Mouse (Mus musculus): Measurements from ENCODE around the gene Zfhx2.

Zfhx2 gene

DNA sequence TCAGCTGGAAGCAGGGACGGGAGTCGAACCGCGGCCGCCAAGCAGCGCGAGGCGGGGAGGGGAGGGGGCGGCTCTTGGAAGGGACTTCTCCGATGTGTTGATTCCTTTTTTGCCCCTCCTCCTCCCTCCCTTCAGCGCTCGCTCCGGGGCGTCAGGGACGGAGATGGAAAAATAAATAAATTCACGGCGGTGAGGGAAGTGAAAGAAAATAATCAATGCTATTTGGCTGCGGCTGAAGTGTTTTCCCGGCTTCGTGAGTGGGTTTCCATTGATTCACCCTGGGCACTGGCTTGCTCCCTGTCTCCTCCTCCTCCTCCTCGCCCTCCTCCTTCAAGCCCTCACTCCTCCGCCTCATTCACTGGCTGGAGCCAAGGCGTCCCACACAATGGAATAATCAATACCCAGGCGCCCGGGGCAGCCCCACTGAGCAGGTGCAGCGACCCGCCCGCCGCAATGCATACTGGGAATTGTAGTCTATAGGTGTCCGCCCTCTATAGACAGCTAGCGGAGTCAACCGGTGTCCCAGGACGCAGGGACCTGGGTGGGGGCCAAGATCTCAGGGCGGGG, at the start of gene Zfhx2:
Gene Zfhx2, minus strand, starts transcription at position 314 of the 567 bp plus-strand sequence.
- under 1% methylated on average over 34 of the region's 34 CpGs for WGBS

DNA sequence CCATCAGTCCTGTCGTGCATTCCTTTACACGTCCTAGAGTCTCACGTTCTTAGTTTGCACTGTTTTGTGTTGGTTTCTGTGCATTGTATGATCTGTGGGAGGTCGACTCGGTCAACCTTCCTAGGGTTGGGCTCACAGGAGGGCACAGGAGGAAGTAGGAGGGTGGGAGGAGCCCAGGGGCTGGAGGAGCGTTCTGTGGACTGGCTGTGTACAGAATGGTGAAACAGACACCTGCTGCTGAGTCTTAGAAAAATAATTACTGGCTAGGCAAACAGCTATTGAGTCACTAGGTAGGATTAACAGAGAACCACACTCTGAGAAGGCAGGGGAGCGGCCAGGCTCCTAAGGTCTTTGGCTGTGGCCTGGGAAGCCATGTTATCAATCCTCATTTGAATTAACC, 47.2 kb upstream of the Zfhx2 start:
- 72% methylated on average over 7 of the region's 7 CpGs for WGBS

GRCm38 (mm10) chr14:55135676-55136075, 43.6 kb upstream of the Zfhx2 start:
- 76% methylated on average over 8 of the region's 8 CpGs for WGBS

- 55% methylated on average over 7 of the region's 7 CpGs for WGBS
These were observed 34.4 kb upstream of the Zfhx2 start for GRCm38 (mm10) chr14:55126521-55126920.

- WGBS: 74% methylated on average over 5 of the region's 5 CpGs
These were observed 33.6 kb upstream of the Zfhx2 start for GRCm38 (mm10) chr14:55125711-55126110.

DNA sequence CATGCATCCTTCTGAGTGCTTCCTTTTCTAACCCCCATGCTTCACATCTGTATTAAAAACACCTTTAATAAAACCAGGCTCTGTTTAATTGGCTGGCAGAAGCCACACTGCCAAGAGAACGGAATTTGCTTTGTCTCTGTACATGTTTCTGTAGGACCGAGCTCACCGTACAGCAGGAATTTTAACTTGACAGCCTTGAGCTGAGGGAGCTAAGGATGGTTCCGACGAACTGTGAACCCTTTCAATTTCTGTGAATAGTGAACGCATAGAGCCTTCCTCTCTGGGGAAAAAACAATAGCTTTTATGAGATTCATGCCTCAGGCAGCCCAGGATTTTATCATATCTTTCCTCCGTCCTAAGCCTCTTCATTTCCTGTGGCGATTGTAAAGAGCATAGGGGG, 30.2 kb upstream of the Zfhx2 start:
- WGBS: 39% methylated on average over 8 of the region's 8 CpGs

DNA sequence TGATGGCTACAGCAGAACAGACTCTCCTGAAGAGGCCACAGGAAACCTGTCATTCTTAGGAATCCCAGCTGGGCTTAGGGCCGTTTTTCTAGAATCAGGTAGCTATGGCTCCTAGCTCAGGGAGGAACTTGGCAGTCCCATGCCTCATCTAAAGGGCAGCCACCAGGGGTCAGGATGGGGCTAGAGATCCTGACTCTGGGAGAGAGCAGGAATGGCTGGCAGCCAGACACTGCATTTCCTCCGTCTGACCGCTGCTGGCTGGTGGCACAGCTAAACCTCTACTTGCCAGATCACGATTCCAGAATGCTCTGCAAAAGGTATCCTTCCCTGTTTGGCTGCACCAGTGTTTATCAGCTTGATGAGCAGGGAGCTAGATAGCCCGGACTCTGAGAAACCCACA, 29.8 kb upstream of the Zfhx2 start:
- 5% methylated on average over 5 of the region's 5 CpGs for WGBS

- 70% methylated on average over 4 of the region's 4 CpGs for WGBS
These were observed 27.5 kb upstream of the Zfhx2 start for GRCm38 (mm10) chr14:55119421-55120134.

- WGBS: 39% methylated on average over 4 of the region's 4 CpGs
These were observed 26.7 kb upstream of the Zfhx2 start for GRCm38 (mm10) chr14:55118852-55119251.

DNA sequence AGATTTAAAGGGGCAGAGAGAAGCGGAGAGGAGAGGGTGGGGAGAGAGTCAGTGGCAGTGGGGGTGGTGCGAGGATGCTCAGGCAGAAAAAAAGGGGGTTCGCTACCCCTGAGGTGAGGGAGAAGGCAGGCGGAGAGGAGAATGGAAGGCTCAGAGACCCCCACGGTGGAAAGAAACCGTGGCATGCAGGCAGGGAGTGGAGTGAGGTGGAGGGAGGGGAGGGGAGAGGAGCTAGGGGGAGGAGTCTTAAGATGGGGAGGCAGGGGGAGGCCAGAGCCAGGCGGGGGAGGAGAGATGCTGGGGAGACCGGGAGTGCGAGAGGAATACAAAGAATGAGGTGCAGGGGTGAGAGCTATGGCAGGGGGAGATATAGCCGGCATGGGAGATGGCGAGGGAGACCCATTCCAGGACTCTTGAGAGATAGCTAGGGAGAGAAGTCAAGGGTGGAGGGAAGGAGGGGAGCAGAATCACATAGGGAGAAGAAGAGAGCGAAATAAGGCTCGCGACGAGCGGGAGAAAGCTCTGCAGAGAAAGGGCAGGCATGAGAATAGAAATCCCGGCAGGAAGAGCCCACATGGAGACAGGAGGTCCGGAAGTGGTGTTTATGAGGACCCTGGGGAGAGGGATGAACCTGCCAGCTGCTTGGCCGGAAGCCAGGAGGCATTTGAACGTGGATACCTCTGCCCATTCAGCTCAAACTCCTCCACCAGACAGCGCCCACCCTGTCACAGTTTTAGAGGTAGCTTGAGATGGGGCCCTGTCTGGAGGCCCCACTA, 24.5 kb upstream of the Zfhx2 start, which contains the start of gene Jph4:
Gene Jph4, minus strand, starts transcription at position 511 of the 776 bp plus-strand sequence.
- WGBS: 7% methylated on average over 21 of the region's 21 CpGs

DNA sequence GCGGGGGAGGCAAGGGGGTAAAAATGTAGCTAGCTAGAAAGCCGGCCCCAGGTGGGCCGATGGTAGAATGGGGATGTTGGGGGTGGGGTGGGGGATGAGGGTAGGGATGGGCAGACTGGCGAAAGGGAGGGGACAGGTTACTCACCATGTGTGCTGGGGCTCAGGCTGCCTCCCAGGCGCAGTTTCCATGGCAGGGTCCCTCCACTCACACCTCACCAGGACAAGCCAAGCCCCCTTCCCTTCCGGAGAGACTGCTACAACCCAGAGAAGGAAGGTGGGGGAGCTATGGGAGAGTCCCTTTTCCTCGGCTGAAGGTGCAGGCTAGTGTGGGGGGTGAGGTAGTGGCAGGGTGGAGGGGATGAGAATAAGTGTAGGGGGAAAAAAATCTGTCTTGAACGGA, 23.7 kb upstream of the Zfhx2 start:
- 0% methylated on average over 8 of the region's 8 CpGs for WGBS

- under 1% methylated on average over 78 of the region's 78 CpGs for WGBS
These were observed 22.9 kb upstream of the Zfhx2 start for GRCm38 (mm10) chr14:55114759-55115701.

- 8% methylated on average over 26 of the region's 26 CpGs for WGBS
These were observed 22.0 kb upstream of the Zfhx2 start for GRCm38 (mm10) chr14:55113975-55114645.

DNA sequence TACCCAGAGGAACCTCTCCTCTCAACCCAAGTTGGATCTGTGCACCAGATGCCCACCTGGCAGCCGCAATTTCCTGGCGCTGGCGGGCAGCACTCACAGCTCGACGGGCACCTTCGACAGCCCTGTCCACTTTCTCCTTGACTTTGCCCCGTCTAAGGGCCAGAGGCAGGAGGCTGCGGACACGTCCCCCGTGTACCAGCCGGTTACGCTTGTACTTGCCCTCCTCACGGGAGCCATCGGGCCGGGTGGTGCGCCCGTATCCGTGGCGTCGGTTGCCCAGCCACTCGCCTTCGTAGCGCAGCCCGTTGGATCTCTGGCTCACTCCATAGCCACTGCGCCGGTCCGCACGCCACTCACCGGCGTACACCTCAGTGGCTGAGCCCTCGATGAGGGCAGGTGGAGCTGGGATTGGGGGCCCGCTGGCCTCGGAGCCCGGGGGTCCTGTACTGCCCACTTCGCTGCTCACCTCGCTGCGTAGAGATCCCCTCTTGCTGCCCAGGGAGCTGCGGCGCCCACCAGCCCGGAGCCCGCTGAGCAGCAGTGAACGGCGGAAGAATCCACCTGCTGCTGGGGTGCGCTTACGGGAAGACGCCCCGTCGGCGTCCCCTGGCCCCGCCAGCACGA, 21.3 kb upstream of the Zfhx2 start:
- WGBS: 62% methylated on average over 51 of the region's 51 CpGs

- WGBS: 34% methylated on average over 2 of the region's 2 CpGs
These were observed 19.6 kb upstream of the Zfhx2 start for GRCm38 (mm10) chr14:55111720-55112119.

DNA sequence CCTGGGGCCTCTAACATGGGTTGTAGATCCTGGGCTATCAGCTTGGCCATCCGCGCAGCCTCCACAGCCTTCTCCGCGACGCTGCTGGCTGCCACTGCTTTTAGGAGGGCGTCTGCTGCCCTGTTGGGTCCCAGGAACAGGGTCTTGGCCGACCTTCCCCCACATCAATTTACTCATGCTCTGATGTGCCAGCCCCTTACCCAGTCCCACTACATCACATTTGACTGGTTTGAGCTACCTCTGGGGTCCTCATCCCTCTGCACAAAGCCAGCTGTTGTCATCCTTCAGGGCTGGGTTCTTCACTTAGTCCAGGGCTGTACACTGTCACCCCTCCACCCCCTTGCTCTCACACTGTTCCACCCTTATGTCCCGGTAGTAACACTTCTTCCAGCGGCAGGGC, 18.0 kb upstream of the Zfhx2 start:
- 33% methylated on average over 9 of the region's 9 CpGs for WGBS

GRCm38 (mm10) chr14:55109048-55109873, 17.1 kb upstream of the Zfhx2 start:
- 18% methylated on average over 21 of the region's 21 CpGs for WGBS

- 29% methylated on average over 9 of the region's 9 CpGs for WGBS
These were observed 16.2 kb upstream of the Zfhx2 start for GRCm38 (mm10) chr14:55108202-55108870.

- WGBS: 64% methylated on average over 8 of the region's 8 CpGs
These were observed 14.9 kb upstream of the Zfhx2 start for GRCm38 (mm10) chr14:55106990-55107389.
